Mouse (Mus musculus) ZHBTc4 (cell line): ENCODE data around the gene Fry.

Experiments
- DNase-seq: peaks from one replicate; pipeline ENCODE4 v3.0.0-alpha.2; 2011; ENCODE audit warnings: low read depth, low spot score

The Fry gene

GRCm38 (mm10) chr5:150128432-150128831 lies 10.0 kb downstream of the Fry start:
- DNase-seq = no peak

DNA sequence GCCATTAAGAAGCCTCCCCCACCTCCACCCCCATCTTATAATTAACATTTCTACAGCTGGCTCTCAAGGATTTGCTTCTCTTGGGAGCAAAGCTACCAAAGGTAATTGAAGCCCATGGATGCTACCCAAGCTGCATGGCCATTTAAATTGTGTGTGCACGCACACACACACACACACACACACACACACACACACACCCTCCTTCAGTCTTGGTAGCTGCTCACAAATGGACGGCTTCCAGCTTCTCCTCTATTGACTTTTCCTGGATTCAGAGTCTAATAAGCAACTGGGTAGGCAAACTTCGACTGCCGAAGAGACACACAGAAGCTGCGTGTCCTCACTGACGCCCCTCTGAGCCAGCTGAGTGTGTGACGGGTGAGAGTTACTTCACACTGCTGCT lies 11.7 kb downstream of the Fry start:
- no peak for DNase-seq

- DNase-seq = no peak
Measured at GRCm38 (mm10) chr5:150131166-150131565, 12.7 kb downstream of the Fry start.

GRCm38 (mm10) chr5:150134651-150135050 lies 16.2 kb downstream of the Fry start:
- DNase-seq = no peak

GRCm38 (mm10) chr5:150135529-150135928 lies 17.1 kb downstream of the Fry start:
- no peak for DNase-seq

DNA sequence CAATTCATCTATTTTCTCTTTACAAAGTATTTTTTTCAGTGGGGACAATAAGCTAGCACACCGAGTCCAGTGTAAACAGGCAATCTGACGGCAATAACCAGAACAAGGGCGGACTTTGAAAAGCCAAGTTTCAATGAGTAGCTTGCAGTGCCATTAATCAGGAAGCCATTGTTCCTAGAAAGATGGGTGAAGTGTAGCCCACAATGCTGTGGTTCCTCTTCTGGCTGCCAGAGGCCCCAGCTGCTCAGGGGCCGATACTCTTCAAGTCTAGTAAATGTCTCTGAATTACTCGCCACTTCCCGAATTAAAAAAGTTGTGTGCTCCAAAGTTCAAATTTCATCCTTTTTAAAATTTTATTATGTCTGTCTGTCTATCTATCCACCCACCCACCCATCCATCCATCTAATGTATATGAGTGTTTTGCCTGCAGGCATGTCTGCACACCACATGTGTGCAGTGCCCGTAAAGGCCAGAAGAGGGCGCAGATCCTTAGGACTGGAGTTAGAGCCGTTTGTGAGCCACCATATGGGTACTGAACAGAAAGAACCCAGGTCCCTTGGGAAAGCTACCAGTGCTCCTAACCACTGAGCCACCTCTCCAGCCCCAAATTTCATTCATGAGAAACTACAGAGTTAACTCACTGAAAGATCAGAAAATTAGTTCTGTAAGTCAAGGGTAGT lies 19.5 kb downstream of the Fry start:
- DNase-seq = peak; percentile 88

DNA sequence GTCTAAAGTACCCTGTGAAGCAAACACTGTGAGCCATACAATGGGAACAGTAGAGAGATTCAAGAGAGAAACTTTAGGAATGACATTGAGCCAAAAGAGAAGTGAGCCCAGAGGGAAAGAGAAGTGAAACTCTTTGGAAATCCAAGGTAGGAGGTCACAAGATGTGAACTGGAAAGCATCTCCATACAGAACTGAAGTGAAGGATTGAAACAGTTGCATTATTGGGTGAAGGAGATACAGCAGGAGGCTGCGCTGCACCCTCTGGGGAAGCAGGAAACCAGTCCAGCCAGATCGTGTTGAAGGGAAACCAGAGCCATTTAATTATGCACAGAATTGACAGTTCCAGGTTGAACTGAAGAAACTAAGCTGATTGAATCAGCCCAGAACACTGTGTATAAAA lies 22.1 kb downstream of the Fry start:
- DNase-seq = no peak

DNA sequence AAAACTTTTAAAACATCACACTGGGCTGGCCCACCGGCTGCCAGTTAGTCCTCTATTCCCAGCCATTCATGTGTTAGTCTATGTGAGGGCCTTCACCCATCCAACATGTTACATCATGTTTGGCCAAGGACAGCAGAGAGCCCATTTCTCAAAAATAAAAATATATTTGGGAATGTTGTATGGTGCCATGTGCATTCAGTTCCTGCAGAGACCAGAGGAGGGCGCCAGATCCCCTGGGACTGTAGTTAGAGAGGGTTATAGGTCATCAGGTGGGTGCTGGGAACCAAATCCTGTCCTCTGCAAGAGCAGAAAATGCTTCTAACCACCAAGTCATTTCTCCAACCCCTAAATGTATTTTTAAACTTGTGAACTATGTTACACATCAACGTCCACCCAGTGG lies 27.5 kb downstream of the Fry start:
- peak; percentile 18 for DNase-seq

DNA sequence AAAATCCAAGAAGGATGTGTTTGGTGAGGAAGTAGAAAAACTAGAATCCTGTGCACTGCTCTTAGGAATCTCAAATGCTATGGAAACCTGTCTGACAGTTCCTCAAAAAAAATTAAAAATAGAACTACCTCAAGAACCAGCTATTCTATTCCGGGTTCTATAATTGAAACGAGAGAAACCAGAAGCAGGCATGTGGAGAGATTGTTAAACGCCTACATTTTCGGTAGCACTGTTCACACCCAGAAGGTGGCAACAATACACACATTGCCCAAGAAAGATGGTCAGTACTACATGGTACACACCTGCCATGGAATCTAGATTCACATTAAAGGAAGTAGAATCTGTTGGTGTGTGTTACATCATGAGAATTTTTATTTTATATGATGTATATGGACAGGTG lies 28.2 kb downstream of the Fry start:
- DNase-seq = no peak

DNA sequence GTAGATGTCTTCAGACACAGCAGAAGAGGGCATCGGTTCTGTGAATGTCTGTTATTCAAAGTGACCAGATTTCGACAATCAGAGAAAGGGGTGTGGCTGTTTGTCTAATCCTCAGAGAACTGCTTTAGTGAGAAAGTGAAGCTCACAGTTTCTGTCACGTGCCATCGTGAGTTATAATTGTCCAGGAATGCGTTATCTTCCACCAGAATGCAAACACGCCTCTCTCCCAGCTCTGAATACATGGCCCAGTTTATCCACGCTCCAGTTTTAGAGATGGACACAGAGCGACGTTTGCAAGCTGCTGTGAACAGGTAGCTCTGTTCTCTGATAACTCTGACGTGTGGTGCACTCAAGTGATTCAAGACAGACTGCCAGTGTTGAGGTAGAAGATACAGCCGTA lies 31.3 kb downstream of the Fry start:
- DNase-seq = no peak

- no peak for DNase-seq
Measured at GRCm38 (mm10) chr5:150150986-150151385, 32.5 kb downstream of the Fry start.

DNA sequence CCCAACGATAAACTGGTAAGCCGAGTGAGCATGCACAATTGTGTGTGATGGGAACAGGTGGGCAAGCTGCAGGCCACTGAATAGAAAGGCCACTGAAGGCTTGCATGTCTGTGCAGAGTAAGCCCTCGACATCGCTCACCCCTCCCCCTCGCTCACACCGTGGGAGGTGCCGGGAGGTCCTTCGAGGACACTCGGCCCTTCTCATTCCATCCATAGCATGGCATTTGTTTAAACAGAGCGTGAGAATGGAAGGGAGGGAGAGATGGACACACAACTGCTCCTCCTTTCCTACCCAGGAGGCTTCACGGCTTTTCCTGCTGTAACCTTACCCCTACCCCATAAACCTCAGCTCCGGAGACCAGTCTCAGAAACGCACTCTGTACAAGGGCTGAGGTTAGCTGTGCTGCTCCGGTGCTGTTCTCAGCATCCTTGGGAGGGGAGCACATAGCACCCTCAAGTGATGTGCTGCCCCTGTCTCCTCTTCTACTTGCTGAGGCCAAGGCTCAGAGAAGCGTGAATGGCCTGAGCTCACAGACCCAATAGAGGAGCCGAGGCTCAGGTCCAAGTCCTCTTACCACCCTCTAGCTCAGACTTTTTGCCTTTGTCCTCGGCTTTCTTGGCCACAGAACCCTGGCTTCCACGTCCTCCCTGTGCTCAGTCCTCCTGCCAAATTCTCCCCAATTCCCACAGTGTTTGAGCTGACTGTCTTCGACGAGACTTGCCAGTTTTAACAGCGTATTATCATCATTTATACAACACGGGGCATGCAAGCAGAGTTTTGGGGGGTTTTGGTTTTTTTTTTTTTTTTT lies 33.8 kb downstream of the Fry start:
- DNase-seq = no peak

DNA sequence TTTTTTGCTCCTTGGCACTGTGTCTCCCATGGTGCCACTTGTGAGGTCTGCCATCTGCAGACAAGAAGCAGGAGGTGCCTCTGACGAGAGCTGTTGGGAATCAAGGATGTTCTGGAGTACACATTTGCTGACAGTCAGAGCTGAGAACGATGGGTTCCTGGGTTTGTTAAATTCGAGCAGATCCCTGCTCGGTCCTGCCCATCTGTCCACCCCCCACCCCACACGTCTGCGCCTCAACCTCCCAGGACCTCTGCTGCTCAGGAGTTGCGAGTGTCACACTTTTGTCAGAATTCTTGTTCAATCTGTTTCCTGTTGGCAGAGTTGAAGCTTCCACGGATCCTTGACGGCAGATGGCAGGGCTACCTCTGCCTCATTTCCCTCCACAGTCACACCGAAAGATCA lies 34.4 kb downstream of the Fry start:
- no peak for DNase-seq

GRCm38 (mm10) chr5:150155388-150155787 lies 36.9 kb downstream of the Fry start:
- DNase-seq = no peak

GRCm38 (mm10) chr5:150156063-150156786 lies 37.8 kb downstream of the Fry start:
- no peak for DNase-seq

DNA sequence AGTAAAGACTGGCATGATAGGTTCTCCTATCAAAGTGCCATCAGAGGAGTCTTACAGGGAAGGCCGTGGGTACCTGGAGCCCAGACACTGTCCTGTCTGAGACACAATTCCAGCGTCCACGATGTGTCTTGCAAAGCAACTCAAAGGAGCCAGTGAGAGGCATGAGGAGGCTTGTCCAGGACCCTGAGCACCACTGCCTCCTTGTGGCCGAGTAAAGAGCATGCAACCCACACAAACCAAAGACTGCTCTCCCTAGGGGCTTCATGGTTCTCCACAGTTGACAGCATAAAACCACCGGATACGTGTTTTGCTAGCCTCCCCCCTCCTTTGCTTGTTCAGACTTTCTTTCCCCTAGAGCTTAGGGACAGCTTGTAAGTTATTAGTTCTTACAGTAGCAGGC lies 39.2 kb downstream of the Fry start:
- DNase-seq = peak; percentile 82

DNA sequence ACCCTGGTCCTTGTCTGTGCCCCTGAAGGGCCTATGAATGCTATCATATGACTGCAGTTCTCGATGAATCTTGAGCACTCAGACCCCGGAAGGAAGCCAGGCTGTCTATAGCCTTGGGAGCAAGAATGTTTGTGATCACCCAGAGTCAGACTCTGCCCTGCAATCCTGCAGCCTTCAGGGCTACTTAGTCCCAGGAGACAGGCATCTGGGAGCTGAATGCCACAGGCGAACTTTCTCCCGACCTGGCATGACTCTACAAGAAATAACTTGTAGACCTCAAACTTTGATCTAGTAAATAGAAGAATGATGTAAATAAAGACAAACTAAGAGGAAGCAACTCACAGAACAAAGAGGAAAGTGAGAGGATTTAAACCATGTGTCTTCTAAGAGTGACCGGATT lies 40.7 kb downstream of the Fry start:
- no peak for DNase-seq

DNA sequence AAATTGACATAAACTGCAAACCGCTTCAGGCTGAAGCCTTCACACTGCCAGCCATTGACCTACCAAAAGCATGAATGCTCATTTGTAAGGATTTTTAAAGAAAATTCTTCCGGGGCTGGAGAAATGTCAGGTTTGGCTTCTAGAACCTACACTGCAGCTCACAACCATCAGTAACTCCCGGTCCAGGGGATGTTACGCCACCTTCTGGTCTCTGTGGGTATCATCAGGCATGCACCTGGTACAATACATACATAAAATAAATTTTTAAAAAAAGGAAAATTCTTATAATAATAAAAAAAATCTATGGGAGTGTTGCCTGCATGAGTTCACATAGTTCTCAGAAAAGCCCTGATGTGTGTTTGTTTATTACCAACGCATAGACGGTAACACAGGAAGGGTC lies 42.7 kb downstream of the Fry start:
- peak; percentile 31 for DNase-seq

DNA sequence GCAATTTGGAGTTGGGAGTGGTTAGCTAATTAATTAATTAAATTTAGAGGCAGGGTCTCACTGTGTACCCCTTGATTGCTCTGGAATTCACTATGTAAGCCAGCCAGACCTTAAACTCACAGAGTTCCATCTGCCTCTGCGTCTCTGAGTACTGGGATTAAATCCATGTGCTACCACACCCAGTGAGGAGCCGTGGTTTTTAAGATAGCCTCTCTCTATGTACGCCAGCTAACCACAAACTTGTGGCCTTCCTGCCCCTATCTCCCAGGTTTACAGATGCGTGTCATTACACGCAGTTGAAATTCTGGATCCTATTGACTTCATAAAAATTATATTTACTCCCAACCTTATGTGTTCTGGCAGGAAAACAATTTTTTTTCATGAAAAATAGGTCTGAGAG lies 43.5 kb downstream of the Fry start:
- DNase-seq = no peak

GRCm38 (mm10) chr5:150164671-150165070 lies 46.2 kb downstream of the Fry start:
- DNase-seq = no peak

- DNase-seq = no peak
Measured at GRCm38 (mm10) chr5:150166811-150167210, 48.4 kb downstream of the Fry start.

DNA sequence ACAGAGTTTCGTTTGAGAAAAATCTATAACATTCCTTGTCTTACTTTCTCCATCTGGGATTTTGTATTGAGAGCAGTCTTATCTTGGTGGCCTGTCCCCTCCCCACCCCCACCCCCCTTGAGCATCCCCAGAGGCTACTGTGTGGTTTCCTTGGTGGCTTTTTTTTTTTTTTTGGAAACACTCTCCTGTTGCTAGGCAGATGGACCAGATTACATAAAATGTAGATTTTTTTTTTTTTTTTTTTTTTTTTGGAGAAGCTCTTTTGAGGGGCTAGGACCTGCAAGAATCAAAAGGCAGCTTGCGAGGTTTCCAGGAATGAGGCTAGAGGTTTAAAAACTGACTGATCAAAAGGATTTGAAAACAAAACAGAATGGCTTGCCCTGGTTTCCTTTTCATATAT lies 48.8 kb downstream of the Fry start:
- no peak for DNase-seq

DNA sequence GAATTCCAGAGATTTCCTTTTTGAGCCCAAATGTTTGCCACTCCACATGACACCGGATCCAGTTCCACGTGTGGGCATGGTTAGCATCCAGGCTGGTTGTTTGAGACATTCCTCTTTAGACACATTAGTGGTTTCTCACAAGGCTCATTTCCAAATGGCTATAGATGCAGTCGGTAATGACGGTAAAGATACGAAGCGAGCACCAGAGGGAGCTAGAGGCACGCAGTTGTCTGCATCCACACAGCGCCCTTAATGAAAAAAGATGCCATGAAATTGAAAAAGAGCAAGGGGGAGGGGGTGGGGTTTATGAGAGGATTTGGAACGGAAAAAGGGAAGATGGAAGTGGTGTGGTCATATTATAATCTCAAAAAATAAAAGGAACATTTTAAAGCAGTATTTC lies 50.3 kb downstream of the Fry start:
- DNase-seq = peak; percentile 78
